ENCODE assay signal across 8 mouse cellular contexts in genomic region chr7:145211680-145212659, GRCm38 (mm10). TPM values are rescaled to one million over a fixed set of nuclear protein-coding genes. Genes with fewer than 3 reads are reported as not detected.
DNase-seq lines count a peak whose midpoint lies in the region; ATAC-seq and TF ChIP-seq lines count a peak whose summit lies in the region.

No protein-coding gene starts in this region.

- no peak overlapping the region for H3K4me3 ChIP-seq in liver, embryonic 11.5 days (ENCODE audit: low read depth, low read length)
- H3K4me3 ChIP-seq in liver, postnatal 0 days (ENCODE audit: low read depth, low read length), result no peak overlapping the region
- H3K4me3 ChIP-seq in forebrain, embryonic 16.5 days (replicated peaks; ENCODE audit: low read length), result no peak overlapping the region
- no peak overlapping the region for H3K4me3 ChIP-seq in limb, embryonic 12.5 days (replicated peaks)
- no peak overlapping the region for H3K4me3 ChIP-seq in stomach, embryonic 16.5 days (replicated peaks; ENCODE audit: low read length)

- intact Hi-C loops in left cerebral cortex, postnatal 14 days (cut with DNase I), result no loop called here
- intact Hi-C loops in gastrocnemius, postnatal 14 days (cut with DNase I; ENCODE audit: low total_unique reads), result no loop called here

- no peak for TF ChIP-seq EP300 in liver, postnatal 0 days (IDR thresholded peaks at IDR 0.05; ENCODE audit: low read depth)

- no peaks in the 10 kb centered on the region for H3K9me3 ChIP-seq in liver, embryonic 11.5 days (ENCODE audit: control insufficient read depth, low read length)
- no peaks in the 10 kb centered on the region for H3K9me3 ChIP-seq in liver, postnatal 0 days (ENCODE audit: low read length)
- no peaks in the 10 kb centered on the region for H3K9me3 ChIP-seq in forebrain, embryonic 16.5 days (ENCODE audit: control insufficient read depth, low read length)
- no peaks in the 10 kb centered on the region for H3K9me3 ChIP-seq in limb, embryonic 12.5 days
- no peaks in the 10 kb centered on the region for H3K9me3 ChIP-seq in stomach, embryonic 16.5 days (replicated peaks; ENCODE audit: control insufficient read depth, low read length)

- WGBS in liver, embryonic 11.5 days, result 39% methylated on average over 14 of the region's 14 CpGs
- 56% methylated on average over 14 of the region's 14 CpGs for WGBS in liver, postnatal 0 days (ENCODE audit: insufficient replicate concordance)
- WGBS in forebrain, embryonic 16.5 days, result 9% methylated on average over 14 of the region's 14 CpGs
- WGBS in limb, embryonic 12.5 days, result 12% methylated on average over 14 of the region's 14 CpGs
- 25% methylated on average over 14 of the region's 14 CpGs for WGBS in stomach, embryonic 16.5 days

- TF ChIP-seq CTCF in liver, postnatal 0 days (IDR thresholded peaks at IDR 0.05; ENCODE audit: low read depth), result no peak

- peak overlapping the region; percentile 43; the same call in 1 of the 2 replicates for H3K27ac ChIP-seq in liver, embryonic 11.5 days (ENCODE audit: low read depth, low read length)
- H3K27ac ChIP-seq in liver, postnatal 0 days (ENCODE audit: low read depth), result no peak overlapping the region
- H3K27ac ChIP-seq in forebrain, embryonic 16.5 days (ENCODE audit: low read length), result peak overlapping the region; percentile 70
- H3K27ac ChIP-seq in limb, embryonic 12.5 days, result peak overlapping the region; percentile 78
- H3K27ac ChIP-seq in stomach, embryonic 16.5 days (ENCODE audit: low read length), result peak overlapping the region; percentile 52; the same call in 1 of the 2 replicates

- H3K4me2 ChIP-seq in liver, embryonic 11.5 days, result no peak overlapping the region
- H3K4me2 ChIP-seq in liver, postnatal 0 days (ENCODE audit: low read depth, low read length), result no peak overlapping the region
- H3K4me2 ChIP-seq in forebrain, embryonic 16.5 days (ENCODE audit: low read length), result no peak overlapping the region
- H3K4me2 ChIP-seq in limb, embryonic 12.5 days, result no peak overlapping the region
- no peak overlapping the region for H3K4me2 ChIP-seq in stomach, embryonic 16.5 days (ENCODE audit: low read depth, low read length)

- H3K36me3 ChIP-seq in liver, embryonic 11.5 days (ENCODE audit: control insufficient read depth, insufficient read depth, low read length), result no peaks in the 10 kb centered on the region
- no peaks in the 10 kb centered on the region for H3K36me3 ChIP-seq in liver, postnatal 0 days (replicated peaks; ENCODE audit: insufficient read depth, low read length)
- no peaks in the 10 kb centered on the region for H3K36me3 ChIP-seq in forebrain, embryonic 16.5 days (ENCODE audit: control insufficient read depth, insufficient read depth)
- no peaks in the 10 kb centered on the region for H3K36me3 ChIP-seq in limb, embryonic 12.5 days
- H3K36me3 ChIP-seq in stomach, embryonic 16.5 days (ENCODE audit: control insufficient read depth, insufficient read depth, low read length), result no peaks in the 10 kb centered on the region

- H3K27me3 ChIP-seq in liver, embryonic 11.5 days (replicated peaks; ENCODE audit: control insufficient read depth, insufficient read depth, low read length), result no peaks in the 10 kb centered on the region
- H3K27me3 ChIP-seq in liver, postnatal 0 days (ENCODE audit: insufficient read depth, low read length), result no peaks in the 10 kb centered on the region
- no peaks in the 10 kb centered on the region for H3K27me3 ChIP-seq in forebrain, embryonic 16.5 days (replicated peaks; ENCODE audit: control insufficient read depth, insufficient read depth, low read length)
- no peaks in the 10 kb centered on the region for H3K27me3 ChIP-seq in limb, embryonic 12.5 days
- H3K27me3 ChIP-seq in stomach, embryonic 16.5 days (ENCODE audit: control insufficient read depth, insufficient read depth, low read length), result no peaks in the 10 kb centered on the region

- ATAC-seq in liver, embryonic 11.5 days (replicated peaks; ENCODE audit: low FRiP score), result peak; percentile 34; the same call in 1 of the 2 replicates
- no peak for ATAC-seq in liver, postnatal 0 days
- ATAC-seq in forebrain, embryonic 16.5 days, result peak; percentile 81
- peak; percentile 40; the same call in 1 of the 2 replicates for ATAC-seq in limb, embryonic 12.5 days (ENCODE audit: insufficient number of reproducible peaks, insufficient read depth, low FRiP score, low TSS enrichment, low read depth)
- ATAC-seq in stomach, embryonic 16.5 days (ENCODE audit: insufficient read depth, low FRiP score), result 0 out of 2 replicates have a peak, but pooled peaks have one; percentile 35

- peaks cover 9% of the 10 kb centered on the region for H3K4me1 ChIP-seq in liver, embryonic 11.5 days (replicated peaks; ENCODE audit: control insufficient read depth, insufficient read depth, low read length)
- H3K4me1 ChIP-seq in liver, postnatal 0 days (ENCODE audit: insufficient read depth), result no peaks in the 10 kb centered on the region
- H3K4me1 ChIP-seq in forebrain, embryonic 16.5 days (replicated peaks; ENCODE audit: control insufficient read depth, insufficient read depth, low read length), result peaks cover 7% of the 10 kb centered on the region
- peaks cover 42% of the 10 kb centered on the region for H3K4me1 ChIP-seq in limb, embryonic 12.5 days (replicated peaks)
- peaks cover 9% of the 10 kb centered on the region for H3K4me1 ChIP-seq in stomach, embryonic 16.5 days (ENCODE audit: control insufficient read depth, insufficient read depth, low read length)

- no peak for DNase-seq in liver, embryonic 11.5 days (ENCODE audit: low spot score)
- no peak for DNase-seq in liver, postnatal 0 days
- no peak for DNase-seq in left cerebral cortex, postnatal 14 days (ENCODE audit: low spot score in 2 of 2)
- no peak for DNase-seq in lung, postnatal 14 days
- DNase-seq in gastrocnemius, postnatal 14 days, result no peak

- no peak overlapping the region for H3K9ac ChIP-seq in liver, embryonic 11.5 days (ENCODE audit: low read depth, low read length)
- no peak overlapping the region for H3K9ac ChIP-seq in liver, postnatal 0 days (replicated peaks)
- peak overlapping the region; percentile 40; the same call in 1 of the 2 replicates for H3K9ac ChIP-seq in forebrain, embryonic 16.5 days (replicated peaks; ENCODE audit: low read depth, low read length)
- peak overlapping the region; percentile 27; the same call in 1 of the 2 replicates for H3K9ac ChIP-seq in limb, embryonic 12.5 days (replicated peaks)
- H3K9ac ChIP-seq in stomach, embryonic 16.5 days (ENCODE audit: low read length), result peak overlapping the region; percentile 60; the same call in 1 of the 2 replicates

RNA-seq across cellular contexts. Expression of gene 1810010D01Rik, which starts 4.1 kb away (rescaled TPM):
- polyA plus RNA-seq in liver, embryonic 11.5 days (2014; fragmentation: Nextera tagmentation; extraction: Ambion mirVana), result 0.29 and 0.67 TPM in 2 replicates
- not detected in 2 replicates for polyA plus RNA-seq in liver, postnatal 0 days (2015; fragmentation: Nextera tagmentation; extraction: Ambion mirVana)
- not detected in 2 replicates for polyA plus RNA-seq in forebrain, embryonic 16.5 days (2015; fragmentation: Nextera tagmentation; extraction: Ambion mirVana)
- polyA plus RNA-seq in limb, embryonic 12.5 days (2016; fragmentation: Nextera tagmentation; extraction: Ambion mirVana), result 0.41 TPM in 1 of 2 replicates, not detected in the other
- 1.5 and 2.2 TPM in 2 replicates for polyA plus RNA-seq in stomach, embryonic 16.5 days (2015; fragmentation: Nextera tagmentation; extraction: Ambion mirVana)
- not detected for total RNA-seq in left cerebral cortex, postnatal 14 days (2021)
- under 1 TPM in 1 of 2 experiments, not detected in 1; 0.35 TPM for total RNA-seq in gastrocnemius, postnatal 14 days (2021)

Comparison
In these comparisons a context has a peak if more than half of its experiments do, and no peak if none do; other contexts are left out.
1. H3K9ac ChIP-seq: peak in forebrain, embryonic 16.5 days (single experiment), limb, embryonic 12.5 days (single experiment) and stomach, embryonic 16.5 days (single experiment); none in liver, embryonic 11.5 days (single experiment) and liver, postnatal 0 days (single experiment).